Mouse (Mus musculus): ENCODE data around the gene Rnf144b.

Rnf144b gene

GRCm38 (mm10) chr13:47277000-47277823 is 154.8 kb downstream of the Rnf144b start:
- no peak for TF ChIP-seq GATA4 (IDR thresholded peaks at IDR 0.05; ENCODE audit: insufficient replicate concordance, low read length)

GRCm38 (mm10) chr13:47277824-47278290 is 155.4 kb downstream of the Rnf144b start:
- TF ChIP-seq GATA4 (IDR thresholded peaks at IDR 0.05; ENCODE audit: insufficient replicate concordance, low read length) = no peak

- no peak for TF ChIP-seq GATA4 (IDR thresholded peaks at IDR 0.05; ENCODE audit: insufficient replicate concordance, low read length)
Measured at GRCm38 (mm10) chr13:47282221-47282620, 159.8 kb downstream of the Rnf144b start.

DNA sequence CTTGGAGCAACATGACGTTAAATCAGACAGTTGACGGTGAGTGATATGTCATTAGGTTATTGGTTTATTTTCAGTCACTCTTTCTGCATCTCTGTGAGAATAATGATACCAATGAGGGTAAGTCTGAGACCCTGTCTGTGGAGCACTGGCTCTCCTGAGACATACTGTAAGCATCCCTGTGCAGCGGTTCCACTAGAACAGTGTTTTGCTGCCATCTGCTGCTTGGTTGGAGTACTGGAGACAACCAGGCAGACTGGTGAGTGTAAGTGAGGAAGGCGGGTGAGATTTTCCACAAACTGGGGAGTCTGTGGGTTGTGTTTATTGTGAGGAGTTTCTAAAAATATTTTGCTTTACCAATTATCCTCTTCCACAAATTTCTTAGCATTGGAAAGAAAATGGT is 166.0 kb downstream of the Rnf144b start:
- no peak for TF ChIP-seq GATA4 (IDR thresholded peaks at IDR 0.05; ENCODE audit: insufficient replicate concordance, low read length)

DNA sequence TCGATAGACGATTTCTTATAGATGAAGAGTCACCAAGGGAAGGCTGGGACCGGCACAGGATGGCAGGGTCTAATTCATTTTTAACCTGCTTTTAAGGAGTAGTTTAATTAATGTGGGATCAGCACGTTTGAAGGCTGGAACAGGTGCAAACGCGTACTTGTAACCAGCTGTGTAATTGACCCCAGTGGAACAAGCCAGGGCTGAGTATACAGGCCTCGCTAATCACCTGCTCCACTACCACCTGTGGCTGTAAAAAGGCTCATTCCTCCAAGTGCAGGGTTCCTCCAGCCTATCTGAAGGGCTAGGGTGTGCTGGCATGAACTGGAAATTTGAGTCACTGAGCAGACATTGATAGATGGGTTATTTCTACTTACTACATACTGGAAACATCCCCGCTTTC is 174.0 kb downstream of the Rnf144b start:
- TF ChIP-seq GATA4 (IDR thresholded peaks at IDR 0.05; ENCODE audit: insufficient replicate concordance, low read length) = no peak

Data from liver, adult (tissue).